Mouse (Mus musculus) hindbrain, embryonic 15.5 days (tissue): ENCODE measurements around the gene Cdh3. TPM values are rescaled to one million over a fixed set of nuclear protein-coding genes. Genes with fewer than 3 reads are reported as not detected.

Experiments used
- ATAC-seq: fragments of 200-750 bp; cut with Nextera tagmentation; 2 replicates; pipeline ENCODE4 v1.8.0; 2017; ENCODE audit warnings: low read depth, moderate number of reproducible peaks, moderate TSS enrichment; ENCODE audit not compliant: low FRiP score
- H3K27ac ChIP-seq: fragments of 300-500 bp; sonication (generic); replicated peaks from 2 replicates; pipeline ENCODE4 v1.5.1; 2015; ENCODE audit warnings: mild to moderate bottlenecking, inconsistent platforms
- H3K27me3 ChIP-seq: fragments of 300-500 bp; sonication (generic); 2 replicates; pipeline ENCODE4 v1.6.1; 2015; ENCODE audit warnings: control low read depth, inconsistent platforms
- H3K36me3 ChIP-seq: fragments of 300-500 bp; sonication (generic); 2 replicates; pipeline ENCODE4 v1.6.1; 2015; ENCODE audit warnings: control low read depth, inconsistent platforms
- H3K4me1 ChIP-seq: fragments of 300-500 bp; sonication (generic); replicated peaks from 2 replicates; pipeline ENCODE4 v1.6.1; 2015; ENCODE audit warnings: control low read depth, inconsistent platforms
- H3K4me2 ChIP-seq: fragments of 300-500 bp; sonication (generic); 2 replicates; pipeline ENCODE4 v1.6.1; 2015; ENCODE audit warnings: moderate library complexity, mild to moderate bottlenecking, inconsistent platforms
- H3K4me3 ChIP-seq: fragments of 300-500 bp; sonication (generic); 2 replicates; pipeline ENCODE4 v1.5.1; 2015; ENCODE audit warnings: mild to moderate bottlenecking, inconsistent platforms
- H3K9ac ChIP-seq: fragments of 300-500 bp; sonication (generic); 2 replicates; pipeline ENCODE4 v1.6.1; 2015; ENCODE audit warnings: inconsistent platforms
- H3K9me3 ChIP-seq: fragments of 300-500 bp; sonication (generic); 2 replicates; pipeline ENCODE4 v1.6.1; 2016; ENCODE audit warnings: control low read depth, inconsistent platforms
- WGBS: fragments of 180-500 bp; shearing (Covaris S2); methylation state at CpG from one replicate; pipeline ENCODE4 v1.1.7; 2015; 5-methylcytosine and 5-hydroxymethylcytosine counted together
- polyA plus RNA-seq: library from polyadenylated mRNA; unstranded; fragments of >200 nt; fragmentation: Nextera tagmentation; extraction: Ambion mirVana; gene quantifications from 2 replicates; pipeline ENCODE4 v1.2.1, GENCODE M21; 2015

The Cdh3 gene
- polyA plus RNA-seq, 1 experiment from 2014 or later, result 4.8 TPM

GRCm38 (mm10) chr8:106509079-106509780, 1.5 kb upstream of the Cdh3 start:
- Histone ChIP-seq H3K27me3 (peaks cover 58% of the 10 kb centered on the region), H3K4me3 (no peak overlapping the region), H3K27ac (no peak overlapping the region), H3K9me3 (no peaks in the 10 kb centered on the region), H3K4me1 (peaks cover 38% of the 10 kb centered on the region), H3K4me2 (no peak overlapping the region), H3K9ac (no peak overlapping the region), H3K36me3 (no peaks in the 10 kb centered on the region)
- ATAC-seq, result no peak
- WGBS, result 43% methylated on average over 8 of the region's 8 CpGs

- Histone ChIP-seq H3K4me3 (peak overlapping the region; percentile 40), H3K27ac (no peak overlapping the region), H3K9me3 (no peaks in the 10 kb centered on the region), H3K36me3 (no peaks in the 10 kb centered on the region), H3K4me1 (peaks cover 38% of the 10 kb centered on the region), H3K27me3 (peaks cover 58% of the 10 kb centered on the region), H3K9ac (peak overlapping the region; percentile 34; the same call in 1 of the 2 replicates), H3K4me2 (peak overlapping the region; percentile 61)
- ATAC-seq, result 0 out of 2 replicates have a peak, but pooled peaks have one; percentile 4
- WGBS, result 4% methylated on average over 22 of the region's 22 CpGs
Observed at GRCm38 (mm10) chr8:106511065-106511501, 392 bp downstream of the Cdh3 start.

- Histone ChIP-seq H3K4me2 (peak overlapping the region; percentile 61), H3K9me3 (no peaks in the 10 kb centered on the region), H3K4me1 (peaks cover 38% of the 10 kb centered on the region), H3K36me3 (no peaks in the 10 kb centered on the region), H3K27ac (no peak overlapping the region), H3K27me3 (peaks cover 55% of the 10 kb centered on the region), H3K4me3 (peak overlapping the region; percentile 40), H3K9ac (no peak overlapping the region; the same call in 1 of the 2 replicates)
- ATAC-seq, result 0 out of 2 replicates have a peak, but pooled peaks have one; percentile 4
- under 1% methylated on average over 30 of the region's 30 CpGs for WGBS
Observed at GRCm38 (mm10) chr8:106511531-106512041, 895 bp downstream of the Cdh3 start.

GRCm38 (mm10) chr8:106512475-106513150, 1.9 kb downstream of the Cdh3 start:
- H3K9me3 ChIP-seq, result no peaks in the 10 kb centered on the region
- H3K27ac ChIP-seq, result no peak overlapping the region
- H3K4me3 ChIP-seq, result no peak overlapping the region
- H3K27me3 ChIP-seq, result peaks cover 49% of the 10 kb centered on the region
- H3K4me1 ChIP-seq, result peaks cover 32% of the 10 kb centered on the region
- no peak overlapping the region for H3K9ac ChIP-seq
- ATAC-seq, result no peak
- no peaks in the 10 kb centered on the region for H3K36me3 ChIP-seq
- 63% methylated on average over 7 of the region's 7 CpGs for WGBS
- H3K4me2 ChIP-seq, result no peak overlapping the region

GRCm38 (mm10) chr8:106515946-106516479, 5.3 kb downstream of the Cdh3 start:
- H3K4me1 ChIP-seq, result peaks cover 12% of the 10 kb centered on the region
- peaks cover 23% of the 10 kb centered on the region for H3K27me3 ChIP-seq
- H3K9me3 ChIP-seq, result no peaks in the 10 kb centered on the region
- 16% methylated on average over 1 of the region's 1 CpGs for WGBS
- H3K27ac ChIP-seq, result no peak overlapping the region
- H3K4me2 ChIP-seq, result no peak overlapping the region
- ATAC-seq, result no peak
- no peaks in the 10 kb centered on the region for H3K36me3 ChIP-seq
- H3K4me3 ChIP-seq, result no peak overlapping the region
- H3K9ac ChIP-seq, result no peak overlapping the region

- Histone ChIP-seq H3K27me3 (peaks cover 18% of the 10 kb centered on the region), H3K9me3 (no peaks in the 10 kb centered on the region), H3K9ac (no peak overlapping the region), H3K4me2 (no peak overlapping the region), H3K4me1 (peaks cover 6% of the 10 kb centered on the region), H3K36me3 (no peaks in the 10 kb centered on the region), H3K27ac (no peak overlapping the region), H3K4me3 (no peak overlapping the region)
- ATAC-seq, result no peak
- WGBS, result 76% methylated on average over 2 of the region's 2 CpGs
Observed at GRCm38 (mm10) chr8:106516581-106516980, 5.9 kb downstream of the Cdh3 start.

- Histone ChIP-seq H3K27ac (no peak overlapping the region), H3K36me3 (no peaks in the 10 kb centered on the region), H3K4me2 (no peak overlapping the region), H3K4me3 (no peak overlapping the region), H3K4me1 (no peaks in the 10 kb centered on the region), H3K9ac (no peak overlapping the region), H3K9me3 (no peaks in the 10 kb centered on the region), H3K27me3 (0 out of 2 replicates have a peak, but pooled peaks cover 4% of the 10 kb centered on the region)
- ATAC-seq, result no peak
- 49% methylated on average over 3 of the region's 3 CpGs for WGBS
Observed at GRCm38 (mm10) chr8:106518763-106519162, 8.1 kb downstream of the Cdh3 start.

- no peaks in the 10 kb centered on the region for H3K4me1 ChIP-seq
Observed at GRCm38 (mm10) chr8:106520578-106520977, 9.9 kb downstream of the Cdh3 start.

GRCm38 (mm10) chr8:106521845-106522244, 11.2 kb downstream of the Cdh3 start:
- H3K4me2 ChIP-seq, result no peak overlapping the region
- H3K9me3 ChIP-seq, result no peaks in the 10 kb centered on the region
- no peak overlapping the region for H3K27ac ChIP-seq
- H3K27me3 ChIP-seq, result no peaks in the 10 kb centered on the region
- WGBS, result 71% methylated on average over 9 of the region's 9 CpGs
- no peaks in the 10 kb centered on the region for H3K4me1 ChIP-seq
- no peak for ATAC-seq
- no peaks in the 10 kb centered on the region for H3K36me3 ChIP-seq
- H3K4me3 ChIP-seq, result no peak overlapping the region
- H3K9ac ChIP-seq, result no peak overlapping the region

More at GRCm38 (mm10) chr8:106520578-106520977, 9.9 kb downstream of the Cdh3 start:
- H3K9me3 ChIP-seq, result no peaks in the 10 kb centered on the region
- no peak overlapping the region for H3K27ac ChIP-seq
- 90% methylated on average over 7 of the region's 7 CpGs for WGBS
- H3K4me3 ChIP-seq, result no peak overlapping the region
- H3K4me2 ChIP-seq, result no peak overlapping the region
- H3K9ac ChIP-seq, result no peak overlapping the region
- no peaks in the 10 kb centered on the region for H3K36me3 ChIP-seq
- no peak for ATAC-seq
- H3K27me3 ChIP-seq, result no peaks in the 10 kb centered on the region

- no peak overlapping the region for H3K4me2 ChIP-seq
- 62% methylated on average over 6 of the region's 6 CpGs for WGBS
- H3K27me3 ChIP-seq, result no peaks in the 10 kb centered on the region
- no peaks in the 10 kb centered on the region for H3K36me3 ChIP-seq
- no peak overlapping the region for H3K9ac ChIP-seq
- H3K4me3 ChIP-seq, result no peak overlapping the region
- H3K27ac ChIP-seq, result no peak overlapping the region
- ATAC-seq, result no peak
- H3K9me3 ChIP-seq, result no peaks in the 10 kb centered on the region
- H3K4me1 ChIP-seq, result no peaks in the 10 kb centered on the region
Observed at GRCm38 (mm10) chr8:106526725-106527124, 16.0 kb downstream of the Cdh3 start.

- no peaks in the 10 kb centered on the region for H3K36me3 ChIP-seq
- H3K27me3 ChIP-seq, result no peaks in the 10 kb centered on the region
- WGBS, result 89% methylated on average over 9 of the region's 9 CpGs
- no peaks in the 10 kb centered on the region for H3K9me3 ChIP-seq
- ATAC-seq, result no peak
- no peaks in the 10 kb centered on the region for H3K4me1 ChIP-seq
- H3K4me2 ChIP-seq, result no peak overlapping the region
- H3K27ac ChIP-seq, result no peak overlapping the region
- no peak overlapping the region for H3K4me3 ChIP-seq
- no peak overlapping the region for H3K9ac ChIP-seq
Observed at GRCm38 (mm10) chr8:106527241-106528036, 16.7 kb downstream of the Cdh3 start.
